Mouse (Mus musculus) hindbrain, embryonic 15.5 days (tissue): Measurements from ENCODE around the gene Pafah1b3. TPM values are rescaled to one million over a fixed set of nuclear protein-coding genes. Genes with fewer than 3 reads are reported as not detected.

Source experiments
- ATAC-seq: fragments of 200-750 bp; cut with Nextera tagmentation; 2 replicates; pipeline ENCODE4 v1.8.0; 2017; ENCODE audit warnings: low read depth, moderate number of reproducible peaks, moderate TSS enrichment; ENCODE audit not compliant: low FRiP score
- H3K27ac ChIP-seq: fragments of 300-500 bp; sonication (generic); replicated peaks from 2 replicates; pipeline ENCODE4 v1.5.1; 2015; ENCODE audit warnings: mild to moderate bottlenecking, inconsistent platforms
- H3K27me3 ChIP-seq: fragments of 300-500 bp; sonication (generic); 2 replicates; pipeline ENCODE4 v1.6.1; 2015; ENCODE audit warnings: control low read depth, inconsistent platforms
- H3K36me3 ChIP-seq: fragments of 300-500 bp; sonication (generic); 2 replicates; pipeline ENCODE4 v1.6.1; 2015; ENCODE audit warnings: control low read depth, inconsistent platforms
- H3K4me1 ChIP-seq: fragments of 300-500 bp; sonication (generic); replicated peaks from 2 replicates; pipeline ENCODE4 v1.6.1; 2015; ENCODE audit warnings: control low read depth, inconsistent platforms
- H3K4me2 ChIP-seq: fragments of 300-500 bp; sonication (generic); 2 replicates; pipeline ENCODE4 v1.6.1; 2015; ENCODE audit warnings: moderate library complexity, mild to moderate bottlenecking, inconsistent platforms
- H3K4me3 ChIP-seq: fragments of 300-500 bp; sonication (generic); 2 replicates; pipeline ENCODE4 v1.5.1; 2015; ENCODE audit warnings: mild to moderate bottlenecking, inconsistent platforms
- H3K9ac ChIP-seq: fragments of 300-500 bp; sonication (generic); 2 replicates; pipeline ENCODE4 v1.6.1; 2015; ENCODE audit warnings: inconsistent platforms
- H3K9me3 ChIP-seq: fragments of 300-500 bp; sonication (generic); 2 replicates; pipeline ENCODE4 v1.6.1; 2016; ENCODE audit warnings: control low read depth, inconsistent platforms
- WGBS: fragments of 180-500 bp; shearing (Covaris S2); methylation state at CpG from one replicate; pipeline ENCODE4 v1.1.7; 2015; 5-methylcytosine and 5-hydroxymethylcytosine counted together
- polyA plus RNA-seq: library from polyadenylated mRNA; unstranded; fragments of >200 nt; fragmentation: Nextera tagmentation; extraction: Ambion mirVana; gene quantifications from 2 replicates; pipeline ENCODE4 v1.2.1, GENCODE M21; 2015

Pafah1b3 gene
- polyA plus RNA-seq, 1 experiment from 2014 or later = 579 TPM

- ATAC-seq = no peak
- Histone ChIP-seq H3K4me2 (no peak overlapping the region), H3K9ac (no peak overlapping the region), H3K9me3 (no peaks in the 10 kb centered on the region), H3K36me3 (peaks cover 86% of the 10 kb centered on the region), H3K4me3 (no peak overlapping the region), H3K4me1 (peaks cover 36% of the 10 kb centered on the region), H3K27ac (no peak overlapping the region), H3K27me3 (no peaks in the 10 kb centered on the region)
- 93% methylated on average over 3 of the region's 3 CpGs for WGBS
Observed at GRCm38 (mm10) chr7:25288721-25289120, 9.1 kb downstream of the Pafah1b3 start.

DNA sequence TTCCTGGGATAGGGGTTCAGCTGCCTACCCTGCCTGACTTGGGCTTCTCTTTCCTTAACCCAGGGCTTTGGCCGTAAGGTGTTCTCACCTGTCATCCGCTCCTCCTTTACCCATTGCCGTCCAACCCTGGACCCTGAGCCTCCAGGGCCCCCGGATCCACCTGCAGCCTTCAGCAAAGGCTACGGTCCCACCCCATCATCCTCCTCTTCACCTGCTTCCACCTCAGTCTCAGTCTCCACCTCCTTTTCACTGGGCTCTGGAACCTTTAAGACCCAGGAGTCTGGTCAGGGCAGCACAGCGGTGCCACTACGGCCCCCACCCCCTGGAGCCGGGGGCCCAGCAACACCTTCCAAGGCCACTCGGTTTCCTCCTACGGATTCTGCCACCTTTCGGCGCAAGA, 9.8 kb downstream of the Pafah1b3 start:
- WGBS = 94% methylated on average over 12 of the region's 12 CpGs
- no peak overlapping the region for H3K27ac ChIP-seq
- H3K9me3 ChIP-seq = no peaks in the 10 kb centered on the region
- H3K4me2 ChIP-seq = no peak overlapping the region
- H3K4me1 ChIP-seq = peaks cover 43% of the 10 kb centered on the region
- H3K36me3 ChIP-seq = peaks cover 80% of the 10 kb centered on the region
- no peak overlapping the region for H3K4me3 ChIP-seq
- ATAC-seq = no peak
- no peaks in the 10 kb centered on the region for H3K27me3 ChIP-seq
- no peak overlapping the region for H3K9ac ChIP-seq

- Histone ChIP-seq H3K4me3 (no peak overlapping the region), H3K36me3 (peaks cover 70% of the 10 kb centered on the region), H3K4me1 (peaks cover 40% of the 10 kb centered on the region), H3K27ac (no peak overlapping the region), H3K9me3 (no peaks in the 10 kb centered on the region), H3K9ac (no peak overlapping the region), H3K4me2 (no peak overlapping the region), H3K27me3 (no peaks in the 10 kb centered on the region)
- no peak for ATAC-seq
- WGBS = 85% methylated on average over 8 of the region's 8 CpGs
Observed at GRCm38 (mm10) chr7:25286989-25287388, 10.8 kb downstream of the Pafah1b3 start.

GRCm38 (mm10) chr7:25285511-25286238, 12.1 kb downstream of the Pafah1b3 start:
- Histone ChIP-seq H3K36me3 (peaks cover 57% of the 10 kb centered on the region), H3K9ac (no peak overlapping the region), H3K27ac (no peak overlapping the region), H3K9me3 (no peaks in the 10 kb centered on the region), H3K27me3 (no peaks in the 10 kb centered on the region), H3K4me3 (no peak overlapping the region), H3K4me1 (peaks cover 39% of the 10 kb centered on the region), H3K4me2 (no peak overlapping the region)
- ATAC-seq = no peak
- 87% methylated on average over 20 of the region's 20 CpGs for WGBS

DNA sequence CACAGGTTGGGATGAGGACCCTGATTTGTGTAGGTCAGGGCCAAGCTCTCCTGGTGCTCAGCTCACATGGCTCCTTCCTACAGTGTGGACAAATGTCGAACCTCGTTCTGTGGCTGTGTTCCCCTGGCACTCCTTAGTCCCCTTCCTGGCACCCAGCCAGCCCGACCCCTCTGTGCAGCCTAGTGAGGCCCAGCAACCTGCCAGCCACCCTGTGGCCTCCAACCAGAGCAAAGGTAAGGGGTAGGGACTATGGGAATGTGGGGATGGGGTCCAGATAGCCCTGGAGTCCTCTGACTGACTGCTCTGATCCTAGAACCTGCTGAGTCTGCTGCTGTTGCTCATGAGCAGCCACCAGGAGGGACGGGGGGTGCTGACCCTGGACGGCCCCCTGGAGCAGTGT, 13.0 kb downstream of the Pafah1b3 start:
- Histone ChIP-seq H3K27ac (peak overlapping the region; percentile 99; the same call in 1 of the 2 replicates), H3K4me1 (peaks cover 48% of the 10 kb centered on the region), H3K4me2 (peak overlapping the region; percentile 69), H3K9ac (no peak overlapping the region), H3K4me3 (no peak overlapping the region), H3K36me3 (peaks cover 48% of the 10 kb centered on the region), H3K27me3 (no peaks in the 10 kb centered on the region), H3K9me3 (no peaks in the 10 kb centered on the region)
- WGBS = 62% methylated on average over 5 of the region's 5 CpGs
- ATAC-seq = no peak

DNA sequence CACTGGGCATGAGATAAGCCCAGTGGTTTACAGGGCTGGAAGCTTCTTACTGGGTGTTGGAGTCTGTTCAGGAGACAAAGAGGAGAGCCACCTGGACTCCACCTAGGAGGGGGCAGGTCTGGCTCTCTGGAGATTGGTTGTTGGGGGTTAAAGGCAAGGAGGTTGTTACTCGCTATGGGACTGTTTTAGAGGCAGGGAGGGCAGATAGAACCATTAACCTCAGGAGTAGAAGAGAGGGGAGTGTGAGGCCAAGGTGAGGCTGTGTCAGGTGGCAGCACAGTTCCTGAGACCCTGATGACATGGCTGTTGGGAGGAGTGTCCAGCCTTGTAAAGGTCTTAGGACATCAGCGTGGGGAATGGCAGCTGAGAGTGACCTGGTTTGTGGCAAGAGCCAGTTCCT, 13.6 kb downstream of the Pafah1b3 start:
- H3K27ac ChIP-seq = peak overlapping the region; percentile 99
- peaks cover 42% of the 10 kb centered on the region for H3K36me3 ChIP-seq
- H3K9me3 ChIP-seq = no peaks in the 10 kb centered on the region
- H3K9ac ChIP-seq = peak overlapping the region; percentile 73
- H3K4me1 ChIP-seq = peaks cover 54% of the 10 kb centered on the region
- WGBS = 66% methylated on average over 2 of the region's 2 CpGs
- H3K27me3 ChIP-seq = no peaks in the 10 kb centered on the region
- peak overlapping the region; percentile 82 for H3K4me3 ChIP-seq
- ATAC-seq = no peak
- H3K4me2 ChIP-seq = peak overlapping the region; percentile 69

GRCm38 (mm10) chr7:25283637-25284036, 14.1 kb downstream of the Pafah1b3 start:
- Histone ChIP-seq H3K4me2 (peak overlapping the region; percentile 69), H3K36me3 (peaks cover 37% of the 10 kb centered on the region), H3K9ac (peak overlapping the region; percentile 73), H3K4me3 (peak overlapping the region; percentile 82), H3K27ac (peak overlapping the region; percentile 99), H3K9me3 (no peaks in the 10 kb centered on the region), H3K27me3 (no peaks in the 10 kb centered on the region), H3K4me1 (peaks cover 55% of the 10 kb centered on the region)
- no peak for ATAC-seq
- WGBS = 9% methylated on average over 5 of the region's 5 CpGs

DNA sequence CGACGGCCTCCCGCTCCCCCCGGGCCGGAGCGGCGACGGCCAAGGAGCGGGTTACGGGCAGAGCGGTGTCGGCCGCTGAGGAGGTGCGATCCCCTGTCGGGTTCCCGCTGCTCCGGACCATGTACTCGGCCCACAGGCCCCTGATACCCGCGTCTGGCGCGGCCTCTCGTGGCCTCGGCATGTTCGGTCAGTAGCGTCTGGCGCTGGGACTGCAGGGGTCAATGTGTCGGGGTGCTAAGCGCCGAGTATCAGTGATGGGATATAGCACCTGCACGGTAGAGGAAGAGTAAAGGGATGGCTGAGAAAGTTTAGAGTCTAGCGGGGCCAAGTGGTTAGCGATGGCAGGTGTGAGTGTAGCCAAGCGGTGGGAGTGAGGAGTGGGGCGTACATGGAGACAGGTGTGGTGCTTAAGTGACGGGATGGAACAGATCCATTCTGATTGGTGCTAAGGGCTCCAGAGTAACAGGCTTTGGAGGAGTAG, 15.0 kb downstream of the Pafah1b3 start:
- H3K4me3 ChIP-seq = peak overlapping the region; percentile 82
- peaks cover 28% of the 10 kb centered on the region for H3K36me3 ChIP-seq
- peak overlapping the region; percentile 99 for H3K27ac ChIP-seq
- peak overlapping the region; percentile 69 for H3K4me2 ChIP-seq
- under 1% methylated on average over 33 of the region's 36 CpGs for WGBS
- no peak for ATAC-seq
- peak overlapping the region; percentile 73 for H3K9ac ChIP-seq
- peaks cover 58% of the 10 kb centered on the region for H3K4me1 ChIP-seq
- H3K27me3 ChIP-seq = no peaks in the 10 kb centered on the region
- H3K9me3 ChIP-seq = no peaks in the 10 kb centered on the region

- Histone ChIP-seq H3K27me3 (no peaks in the 10 kb centered on the region), H3K4me2 (peak overlapping the region; percentile 69), H3K4me3 (peak overlapping the region; percentile 82), H3K4me1 (peaks cover 66% of the 10 kb centered on the region), H3K9me3 (no peaks in the 10 kb centered on the region), H3K36me3 (peaks cover 20% of the 10 kb centered on the region), H3K9ac (peak overlapping the region; percentile 73), H3K27ac (peak overlapping the region; percentile 99)
- ATAC-seq = peak; percentile 75
- 2% methylated on average over 45 of the region's 108 CpGs for WGBS
Observed at GRCm38 (mm10) chr7:25281734-25282601, 15.8 kb downstream of the Pafah1b3 start.

DNA sequence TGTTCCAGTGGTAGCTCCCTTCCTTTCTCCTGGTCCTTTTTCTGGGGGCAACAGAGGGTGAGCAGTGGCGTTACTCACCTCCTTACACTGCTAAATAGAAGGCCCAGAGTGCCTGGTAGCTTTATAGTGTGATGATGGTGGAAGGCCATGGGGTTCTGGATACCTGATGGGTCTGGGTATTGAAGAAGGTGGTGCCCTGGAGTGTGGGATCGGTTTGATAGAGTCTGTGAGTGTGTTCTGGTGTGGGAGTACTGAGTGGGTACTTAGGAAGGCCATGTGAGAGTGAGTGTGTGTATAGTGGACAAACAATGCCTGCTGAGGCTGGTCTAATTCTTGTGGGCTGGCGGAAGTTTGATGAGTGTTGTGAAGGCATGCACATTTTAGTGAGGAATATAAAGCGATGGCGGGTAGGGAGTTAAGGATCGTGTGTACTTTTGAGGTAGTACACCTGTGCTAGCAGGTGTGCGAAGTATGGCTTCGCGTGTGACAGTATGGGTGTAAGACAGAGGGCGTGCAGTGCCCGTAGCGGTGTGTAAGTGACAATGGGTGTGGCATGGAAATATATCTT, 16.5 kb downstream of the Pafah1b3 start:
- Histone ChIP-seq H3K27me3 (no peaks in the 10 kb centered on the region), H3K27ac (peak overlapping the region; percentile 99), H3K36me3 (peaks cover 13% of the 10 kb centered on the region), H3K4me1 (peaks cover 70% of the 10 kb centered on the region), H3K9ac (peak overlapping the region; percentile 34), H3K9me3 (no peaks in the 10 kb centered on the region), H3K4me3 (peak overlapping the region; percentile 82), H3K4me2 (peak overlapping the region; percentile 69)
- 16% methylated on average over 12 of the region's 12 CpGs for WGBS
- no peak for ATAC-seq

GRCm38 (mm10) chr7:25279861-25280791, 17.7 kb downstream of the Pafah1b3 start:
- H3K4me2 ChIP-seq = peak overlapping the region; percentile 69
- peak overlapping the region; percentile 99 for H3K27ac ChIP-seq
- peaks cover 75% of the 10 kb centered on the region for H3K4me1 ChIP-seq
- H3K9ac ChIP-seq = peak overlapping the region; percentile 81
- H3K27me3 ChIP-seq = no peaks in the 10 kb centered on the region
- peak overlapping the region; percentile 59 for H3K4me3 ChIP-seq
- peak; percentile 1; the same call in 1 of the 2 replicates for ATAC-seq
- 0% methylated on average over 6 of the region's 6 CpGs for WGBS
- no peaks in the 10 kb centered on the region for H3K9me3 ChIP-seq
- H3K36me3 ChIP-seq = peaks cover 2% of the 10 kb centered on the region
